Mouse (Mus musculus): Measurements from ENCODE around the gene Dyrk1b.
A peak's percentile ranks its signal among the peaks of the same experiment; 100 is the strongest.
"Not testable (repeated sequence)": the region's sequence is repeated elsewhere in the genome, so short reads cannot be mapped to it uniquely, and the experiment has no call there.

Dyrk1b gene

DNA sequence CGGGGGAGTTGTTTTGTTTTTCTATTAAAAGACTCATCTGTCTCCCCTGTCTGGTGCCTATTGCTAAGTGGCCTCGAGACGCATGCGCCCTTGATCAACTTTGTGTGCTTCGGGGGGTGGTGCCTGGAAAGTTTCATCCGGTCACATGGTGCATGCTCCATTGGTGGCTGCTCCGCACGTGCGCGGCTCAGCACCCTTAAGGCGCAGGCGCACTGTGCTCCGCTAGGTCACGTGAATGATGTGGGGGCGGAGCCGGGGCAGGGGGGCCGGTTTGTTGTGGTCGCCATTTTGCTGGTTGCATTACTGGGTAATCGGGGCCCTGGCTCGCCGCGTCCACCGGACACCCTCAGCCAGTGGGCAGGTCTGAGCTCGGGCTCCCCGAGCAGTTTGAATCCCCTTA lies at the start of gene Dyrk1b:
Gene Dyrk1b, plus strand, starts transcription at position 242 of the 400 bp plus-strand sequence.
- peak; percentile 98 for DNase-seq (ENCODE audit: extremely low spot score, low spot score)

DNA sequence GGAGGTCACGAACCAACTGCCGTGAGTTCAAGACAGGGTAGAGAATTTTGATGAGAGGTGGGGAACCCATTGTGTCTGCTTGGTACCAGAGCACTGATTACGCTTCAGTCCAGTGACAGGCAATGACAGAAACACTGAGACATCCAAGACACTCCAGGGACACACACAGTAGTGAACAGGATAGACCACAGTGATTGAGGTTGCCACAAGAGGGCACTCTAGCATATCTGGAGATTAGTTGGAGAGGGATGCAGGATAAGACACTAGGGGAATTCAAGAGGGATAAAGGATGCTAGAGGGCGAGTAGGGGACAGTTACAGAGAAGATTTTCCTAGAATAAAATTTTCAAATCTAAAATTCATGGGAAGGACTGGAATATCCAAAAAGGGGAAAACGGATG lies 41.7 kb upstream of the Dyrk1b start:
- peak; percentile 30 for DNase-seq (ENCODE audit: extremely low spot score, low spot score)

DNA sequence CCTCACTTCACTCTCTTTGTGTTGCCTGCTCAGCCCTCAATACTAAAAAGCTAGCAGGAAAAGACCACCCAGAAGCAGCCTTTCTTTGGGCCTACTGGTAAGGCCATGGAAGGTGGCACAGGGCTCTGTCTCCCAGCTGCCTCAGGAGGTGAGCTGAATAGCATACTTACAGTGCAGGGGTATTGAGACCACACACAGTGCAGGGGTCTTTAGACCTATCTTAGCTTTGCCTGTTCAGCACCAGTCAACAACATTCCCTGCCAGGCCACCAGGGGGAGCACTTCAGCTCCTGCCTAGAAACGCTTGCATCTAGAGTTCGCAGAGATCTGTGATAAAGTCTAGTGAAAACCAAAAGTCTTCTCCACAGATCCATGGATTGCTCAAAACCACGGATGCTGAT lies 31.0 kb upstream of the Dyrk1b start:
- DNase-seq (ENCODE audit: extremely low spot score, low spot score): peak; percentile 78

DNA sequence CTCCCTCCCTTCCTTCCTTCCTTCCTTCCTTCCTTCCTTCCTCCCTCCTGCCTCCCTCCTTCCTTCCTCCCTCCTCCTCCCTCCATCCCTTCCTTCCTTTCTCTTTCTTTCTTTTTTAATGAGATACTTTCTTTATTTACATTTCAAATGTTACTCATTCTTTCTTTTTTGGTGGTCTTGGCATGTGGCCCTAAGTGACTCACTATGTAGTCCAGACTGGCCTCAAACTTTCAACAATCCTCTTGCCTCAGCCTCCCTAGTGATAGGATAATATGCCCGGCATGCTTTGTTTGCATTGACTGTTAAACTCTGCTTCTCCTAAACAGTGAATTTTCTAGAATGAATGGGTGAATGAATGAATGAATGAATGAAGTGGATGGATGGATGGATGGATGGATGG lies 29.4 kb upstream of the Dyrk1b start:
- no peak for DNase-seq (ENCODE audit: extremely low spot score, low spot score)

DNA sequence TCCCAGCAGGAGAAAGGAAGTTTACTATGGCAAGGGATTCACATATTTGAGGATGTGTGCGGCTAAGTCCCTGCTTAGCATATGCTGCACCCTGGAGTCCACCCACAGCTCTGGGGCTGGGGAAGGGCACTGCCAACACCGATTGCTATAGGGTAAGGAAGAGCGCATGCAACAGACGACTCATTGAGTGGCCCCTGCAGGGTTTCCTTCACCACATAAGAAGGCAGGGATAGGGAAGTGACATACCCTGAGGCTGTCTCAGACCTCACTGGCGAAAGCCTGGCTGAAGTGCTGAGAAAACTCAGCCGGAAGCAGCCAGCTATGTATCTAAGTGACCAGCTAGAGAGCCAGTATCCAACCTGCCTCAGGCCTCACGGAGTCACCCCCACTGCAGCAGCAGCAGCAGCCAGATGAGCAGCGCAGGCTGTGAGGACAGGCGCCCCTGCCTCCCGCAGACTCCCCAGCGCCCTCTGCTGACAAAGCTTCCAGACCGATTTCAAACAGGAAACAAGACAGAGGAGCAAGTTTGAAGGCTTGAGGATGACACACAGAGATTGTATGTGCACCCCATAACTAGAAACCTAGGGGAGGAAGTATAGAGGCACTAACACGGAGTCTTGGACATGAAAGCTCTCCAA lies 27.6 kb upstream of the Dyrk1b start:
- DNase-seq (ENCODE audit: extremely low spot score, low spot score): peak; percentile 49

DNA sequence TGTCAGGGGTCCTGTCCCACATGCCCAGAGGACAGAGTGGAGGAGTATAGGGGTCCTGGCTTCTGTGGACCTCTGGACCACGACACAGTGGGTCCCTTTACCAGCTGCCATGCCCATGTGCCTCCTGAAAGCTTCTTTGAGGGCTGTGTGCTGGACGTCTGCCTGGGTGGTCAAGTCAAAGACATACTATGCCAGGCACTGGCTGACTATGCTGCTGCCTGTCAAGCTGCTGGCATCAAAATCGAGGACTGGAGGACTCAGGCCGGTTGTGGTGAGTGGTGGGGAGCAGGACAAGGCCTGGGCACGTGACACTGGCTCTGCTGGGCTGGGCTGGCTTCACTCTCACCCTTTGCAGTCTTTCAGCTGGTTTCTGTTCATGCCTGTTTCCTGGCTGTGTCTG lies 25.7 kb upstream of the Dyrk1b start:
- DNase-seq (ENCODE audit: extremely low spot score, low spot score): not testable (repeated sequence)

DNA sequence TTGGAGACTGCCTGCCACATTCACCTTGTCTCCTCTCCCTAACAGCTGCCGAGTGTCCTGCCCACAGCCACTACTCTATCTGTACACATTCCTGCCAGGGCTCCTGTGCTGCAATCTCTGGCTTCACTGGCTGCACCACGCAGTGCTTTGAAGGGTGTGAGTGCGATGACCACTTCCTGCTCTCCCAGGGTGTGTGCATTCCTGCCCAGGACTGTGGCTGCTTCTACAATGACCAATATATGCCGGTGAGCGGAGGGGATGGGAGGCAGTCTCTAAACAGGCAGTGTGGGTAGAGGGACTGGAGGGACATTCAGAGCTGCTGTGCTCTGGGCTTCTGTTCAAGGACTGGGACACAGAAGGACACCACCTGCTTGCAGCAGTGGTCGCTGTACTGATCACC lies 20.0 kb upstream of the Dyrk1b start:
- no peak for DNase-seq (ENCODE audit: extremely low spot score, low spot score)

DNA sequence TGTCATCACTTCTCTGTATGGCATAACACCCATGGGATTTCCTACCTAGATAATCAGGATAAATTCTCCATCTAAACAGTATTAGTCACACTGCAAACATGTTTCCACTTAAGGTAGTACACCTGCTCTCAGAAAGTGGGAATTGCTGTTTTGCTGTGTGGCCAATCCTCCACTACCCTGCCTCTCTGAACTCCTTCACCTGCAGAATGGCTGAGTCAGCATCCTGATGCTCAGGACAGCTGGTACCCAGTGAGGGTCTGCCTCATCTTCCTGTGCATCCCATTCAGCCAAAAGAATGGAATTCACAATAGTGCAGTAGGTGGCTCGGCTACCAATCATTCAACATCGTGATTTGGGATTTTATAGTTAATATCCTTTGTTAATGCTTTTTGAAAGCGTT lies 19.4 kb upstream of the Dyrk1b start:
- no peak for DNase-seq (ENCODE audit: extremely low spot score, low spot score)

DNA sequence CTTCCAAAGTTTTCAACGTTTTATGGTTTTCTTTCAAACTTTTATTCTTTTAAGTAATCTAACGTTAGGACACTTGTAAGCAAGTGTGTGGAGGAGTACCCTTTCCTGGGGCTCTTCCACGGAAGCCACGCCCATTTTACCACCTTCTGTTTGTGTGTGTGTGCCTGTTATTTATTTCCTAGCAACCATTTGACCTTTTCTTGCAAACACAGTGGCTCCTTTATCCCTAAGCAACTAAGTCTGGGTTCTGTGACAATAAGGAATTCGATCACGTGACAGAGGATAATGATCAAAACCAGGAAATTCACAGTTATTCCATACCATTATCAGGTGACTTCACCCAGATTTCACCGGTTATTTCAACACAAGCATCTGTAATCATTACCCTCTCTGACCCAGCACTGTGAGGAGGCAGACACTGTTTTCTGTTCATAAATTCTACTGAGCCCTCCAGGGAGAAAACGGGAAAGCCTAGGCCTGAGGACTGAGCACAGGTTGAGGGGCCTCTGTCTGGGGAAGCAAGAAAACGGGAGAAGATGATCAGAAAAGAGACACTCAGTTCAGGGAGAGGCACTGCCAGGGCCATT lies 18.0 kb upstream of the Dyrk1b start:
- no peak for DNase-seq (ENCODE audit: extremely low spot score, low spot score)

DNA sequence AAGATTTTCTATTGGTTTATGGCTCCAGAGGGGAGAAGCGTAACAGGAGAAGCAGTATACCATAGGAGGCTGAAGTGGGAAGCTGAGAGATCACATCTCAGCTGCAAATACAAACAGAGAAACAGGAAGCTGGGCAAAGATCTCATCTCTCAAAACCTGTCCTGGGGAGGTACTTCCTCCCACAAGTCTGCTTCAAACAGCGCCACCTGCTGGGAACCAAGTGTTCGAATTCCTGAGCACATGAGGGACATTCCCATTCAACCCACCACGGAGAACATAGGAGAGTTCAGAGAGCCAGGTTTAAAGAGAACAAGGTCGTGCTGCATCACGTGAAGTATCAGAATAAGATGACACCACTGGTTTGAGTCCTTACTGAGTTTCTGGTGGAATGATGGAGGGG lies 13.9 kb upstream of the Dyrk1b start:
- DNase-seq (ENCODE audit: extremely low spot score, low spot score): no peak

DNA sequence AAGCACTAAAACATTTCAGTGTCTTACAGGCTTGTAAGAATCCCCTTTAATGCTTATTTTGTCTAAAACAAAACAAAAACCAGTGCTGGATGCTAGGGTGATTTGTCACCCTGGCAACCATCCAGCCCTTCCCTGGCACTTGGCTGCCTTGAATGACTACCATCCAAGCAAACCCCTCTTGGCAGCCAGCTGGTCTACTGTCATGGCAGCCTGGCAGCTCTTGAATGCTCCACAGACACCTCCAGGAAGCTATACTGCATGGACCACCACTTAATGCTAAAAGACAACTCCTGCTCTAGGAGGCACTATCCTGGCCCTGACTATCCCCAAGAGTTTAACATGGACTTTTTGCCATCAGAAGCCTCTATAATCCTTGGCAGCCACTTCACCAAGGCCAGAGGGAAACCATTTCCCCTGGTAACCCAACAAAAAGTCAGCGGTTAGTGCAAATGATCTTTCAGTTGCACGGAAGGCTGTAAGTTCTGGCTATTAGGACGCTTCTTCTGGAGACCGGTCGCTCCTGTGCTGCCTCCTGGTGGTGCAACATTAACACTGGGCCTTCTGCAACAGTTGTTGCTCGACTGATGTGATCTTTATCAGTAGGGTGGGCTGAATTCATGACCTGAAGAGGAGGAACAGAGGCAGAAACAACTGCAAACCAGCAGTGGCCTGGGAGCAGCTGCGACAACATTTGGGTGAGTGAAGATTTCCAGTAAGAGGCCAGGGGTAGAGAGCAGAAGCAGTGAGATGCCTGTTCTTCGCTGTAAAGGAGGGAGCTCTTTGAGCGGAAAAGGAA lies 10.8 kb upstream of the Dyrk1b start:
- DNase-seq (ENCODE audit: extremely low spot score, low spot score): peak; percentile 64

DNA sequence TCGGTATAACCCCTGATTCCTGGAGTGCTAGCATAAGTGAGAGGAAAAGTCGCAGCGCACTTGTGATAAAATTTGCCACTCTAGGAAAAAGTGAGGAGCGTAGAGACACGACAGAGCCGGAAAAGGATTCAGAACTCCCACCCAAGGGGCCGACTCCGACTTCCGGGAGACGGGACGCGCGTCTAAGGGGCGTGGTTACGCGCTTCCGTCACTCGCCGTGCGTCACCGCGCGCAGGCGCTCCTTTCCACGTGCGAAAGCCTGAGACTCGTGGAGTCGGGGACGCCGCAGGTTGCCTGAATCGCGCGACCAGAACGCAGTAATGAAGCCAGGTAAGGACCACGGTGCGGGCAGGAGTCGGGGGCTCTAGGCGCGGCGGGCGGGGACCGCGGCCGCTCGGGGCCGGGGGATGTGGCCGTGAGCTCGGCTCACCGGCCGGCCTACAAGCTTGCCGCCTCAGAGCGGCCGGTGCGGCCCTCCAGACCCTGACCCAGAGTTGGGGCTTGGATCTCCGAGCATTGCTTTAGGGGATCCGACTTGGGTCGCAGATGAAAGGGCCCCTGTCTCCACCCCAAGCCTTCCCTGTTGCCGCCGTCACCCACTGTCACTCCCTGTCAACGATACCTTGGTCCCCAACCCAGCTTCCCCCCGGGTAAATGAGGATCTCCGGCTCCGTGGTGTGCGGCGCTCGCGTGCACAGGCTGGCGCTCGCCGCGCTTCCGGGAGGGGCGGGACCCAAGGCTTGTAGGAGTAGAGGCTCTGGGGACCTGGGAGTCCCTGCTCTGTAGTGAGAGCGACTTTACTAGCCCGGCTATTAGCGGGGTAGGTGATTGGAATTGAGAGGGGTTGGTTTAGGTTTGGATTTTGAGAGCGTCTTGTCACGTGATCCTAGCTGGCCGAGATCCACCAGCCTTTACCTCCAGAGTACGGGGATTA lies 9.5 kb upstream of the Dyrk1b start, which contains the start of gene Fbl:
Gene Fbl, plus strand, starts transcription at position 222 of the 934 bp plus-strand sequence.
- DNase-seq (ENCODE audit: extremely low spot score, low spot score): peak; percentile 93

DNA sequence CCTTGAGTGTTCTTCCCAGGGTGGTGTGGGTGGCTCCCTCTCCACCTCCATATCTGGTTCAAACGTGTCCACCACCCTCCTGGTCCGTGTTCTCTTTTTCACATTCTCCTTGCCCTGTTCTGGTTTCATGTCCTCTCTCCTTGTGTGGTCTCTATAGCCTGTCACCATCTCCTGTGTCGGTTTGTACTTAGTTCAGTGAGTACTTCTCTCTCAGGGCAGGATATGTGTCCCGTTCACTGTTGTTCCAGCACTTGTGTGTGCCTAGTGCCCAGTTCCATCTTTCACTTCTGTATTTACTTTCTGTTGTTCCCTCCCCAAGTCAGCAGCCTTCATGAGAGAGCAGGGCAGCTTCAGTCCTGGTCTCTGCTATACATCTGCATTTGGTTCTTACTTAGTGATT lies 3.9 kb upstream of the Dyrk1b start:
- DNase-seq (ENCODE audit: extremely low spot score, low spot score): no peak

DNA sequence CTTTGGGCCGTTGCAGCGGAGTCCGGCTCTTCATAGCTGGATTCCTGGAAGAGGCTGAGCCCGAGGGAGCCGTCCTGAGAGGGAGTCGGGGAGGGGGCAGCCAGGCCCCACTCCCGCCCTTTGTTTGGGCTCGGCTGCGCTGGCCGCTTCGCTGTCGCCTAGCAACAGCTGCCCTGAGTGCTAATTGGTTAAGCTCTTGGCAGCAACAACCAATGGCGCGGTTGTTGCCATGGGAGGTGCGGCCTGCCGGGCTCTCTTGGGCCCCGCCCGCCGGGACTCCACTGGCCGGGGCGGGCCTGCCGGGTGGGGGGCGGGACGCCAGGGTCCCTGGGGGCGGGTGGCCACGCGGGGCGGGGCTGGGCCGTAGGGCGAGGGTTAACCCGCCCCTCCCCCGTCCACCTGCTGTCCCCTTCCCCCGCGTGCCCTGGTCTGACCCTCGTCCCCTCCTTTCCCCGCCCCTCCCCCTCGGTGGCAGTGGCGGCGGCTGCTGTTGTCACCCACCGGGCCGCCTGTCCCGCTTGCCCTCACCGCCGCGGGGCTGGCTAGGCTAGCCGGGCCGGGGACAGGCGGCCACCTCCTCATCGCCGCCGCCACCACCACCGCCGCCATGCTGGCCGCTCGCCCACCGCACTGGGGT lies 590 bp downstream of the Dyrk1b start:
- DNase-seq (ENCODE audit: extremely low spot score, low spot score): peak; percentile 90

DNA sequence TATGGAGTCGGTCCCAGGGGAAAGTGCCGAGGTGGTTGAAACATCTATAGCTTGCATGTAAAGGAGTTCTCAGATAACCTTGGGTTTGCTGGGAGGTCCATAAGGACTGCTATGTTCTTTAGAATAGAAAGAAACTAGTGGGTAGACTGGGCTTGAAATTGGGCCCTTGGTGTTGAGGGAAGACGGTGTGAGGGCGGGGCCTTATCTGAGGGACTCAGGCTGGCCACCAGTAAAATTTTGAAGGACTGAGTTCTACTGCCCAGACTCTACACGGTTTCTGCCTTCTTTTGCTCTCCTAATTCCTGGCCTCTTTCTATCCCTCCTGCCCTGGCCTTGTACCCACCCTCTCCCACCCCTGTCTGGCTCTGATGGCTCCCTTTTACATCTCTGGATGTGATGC lies 1.6 kb downstream of the Dyrk1b start:
- no peak for DNase-seq (ENCODE audit: extremely low spot score, low spot score)

DNA sequence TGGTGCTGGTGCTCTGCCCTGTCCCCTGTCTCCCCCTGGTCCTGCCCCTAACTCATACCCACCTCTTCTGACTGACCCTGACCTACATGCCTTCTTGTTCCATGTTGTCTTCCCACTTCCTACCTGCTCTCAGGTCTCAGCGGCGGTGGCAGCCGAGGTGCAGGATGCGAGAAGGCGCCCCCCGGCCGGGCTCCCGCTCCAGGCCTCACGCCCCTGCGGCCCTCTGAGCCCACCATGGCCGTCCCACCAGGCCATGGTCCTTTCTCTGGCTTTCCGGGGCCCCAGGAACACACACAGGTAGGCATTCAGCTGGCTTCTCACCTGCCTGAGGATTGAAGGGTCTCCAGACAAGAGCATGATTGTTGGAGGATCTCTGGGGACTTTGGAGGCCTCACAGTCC lies 2.1 kb downstream of the Dyrk1b start:
- DNase-seq (ENCODE audit: extremely low spot score, low spot score): no peak

DNA sequence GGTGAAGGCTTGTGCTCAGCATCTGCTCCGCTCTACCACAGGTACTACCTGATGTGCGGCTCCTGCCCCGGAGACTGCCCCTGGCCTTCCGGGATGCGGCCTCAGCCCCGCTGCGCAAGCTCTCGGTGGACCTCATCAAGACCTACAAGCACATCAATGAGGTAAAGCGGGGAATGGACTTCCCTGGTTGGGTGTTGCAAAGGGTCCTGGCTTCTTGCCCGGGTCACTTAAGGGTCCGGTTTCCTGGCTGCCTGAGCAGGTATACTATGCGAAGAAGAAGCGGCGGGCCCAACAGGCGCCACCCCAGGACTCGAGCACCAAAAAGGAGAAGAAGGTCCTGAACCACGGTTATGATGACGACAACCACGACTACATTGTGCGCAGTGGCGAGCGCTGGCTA lies 3.1 kb downstream of the Dyrk1b start:
- no peak for DNase-seq (ENCODE audit: extremely low spot score, low spot score)

DNA sequence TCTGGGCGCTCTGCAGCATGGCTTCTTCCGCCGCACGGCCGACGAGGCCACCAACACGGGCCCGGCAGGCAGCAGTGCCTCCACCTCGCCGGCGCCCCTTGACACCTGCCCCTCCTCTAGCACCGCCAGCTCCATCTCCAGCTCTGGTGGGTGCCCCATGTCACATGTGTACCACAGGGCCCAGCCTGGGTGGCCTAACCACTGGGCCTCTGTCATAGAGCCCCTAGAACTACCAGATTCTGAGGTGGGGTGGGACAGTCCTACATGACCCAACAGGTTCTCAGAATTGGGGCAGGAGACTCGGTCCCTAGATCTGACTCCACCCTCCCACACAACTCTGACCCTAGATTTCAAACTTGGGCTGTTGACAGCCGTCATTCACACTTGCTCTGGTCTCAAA lies 6.6 kb downstream of the Dyrk1b start:
- DNase-seq (ENCODE audit: extremely low spot score, low spot score): no peak

DNA sequence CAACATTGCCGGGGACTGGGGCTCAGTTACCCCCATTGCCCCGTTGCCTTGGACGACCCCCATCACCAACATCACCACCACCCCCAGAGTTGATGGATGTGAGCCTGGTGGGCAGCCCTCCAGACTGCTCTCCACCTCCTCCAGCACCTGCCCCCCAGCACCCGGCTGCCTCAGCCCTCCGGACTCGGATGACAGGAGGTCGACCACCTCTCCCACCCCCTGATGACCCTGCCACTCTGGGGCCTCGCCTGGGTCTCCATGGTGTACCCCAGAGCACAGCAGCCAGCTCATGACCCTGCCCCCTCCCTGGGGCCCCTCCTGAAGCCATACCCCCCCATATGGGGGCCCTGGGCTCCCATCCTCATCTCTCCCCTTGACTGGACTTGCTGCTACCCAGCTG lies 7.4 kb downstream of the Dyrk1b start:
- no peak for DNase-seq (ENCODE audit: extremely low spot score, low spot score)

DNA sequence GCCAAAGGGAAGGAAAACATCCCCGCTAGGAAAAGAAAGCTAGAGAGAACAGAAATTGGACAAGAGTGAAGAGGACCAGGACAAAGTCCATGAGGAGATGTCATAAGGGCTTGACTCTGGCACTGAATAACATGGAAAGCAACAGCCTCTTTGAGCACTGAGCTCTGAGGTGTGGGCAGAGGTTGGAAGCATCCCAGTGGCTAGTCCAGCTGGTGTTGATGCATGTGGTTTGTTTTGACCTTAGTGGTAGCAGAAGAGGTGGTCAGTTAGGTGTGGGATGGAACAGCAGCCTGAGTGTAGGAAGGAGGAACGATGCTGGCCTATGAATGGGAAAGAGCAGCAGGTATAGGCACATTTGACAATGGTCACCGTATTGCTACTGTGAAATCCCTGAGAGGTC lies 12.2 kb downstream of the Dyrk1b start:
- no peak for DNase-seq (ENCODE audit: extremely low spot score, low spot score)

DNA sequence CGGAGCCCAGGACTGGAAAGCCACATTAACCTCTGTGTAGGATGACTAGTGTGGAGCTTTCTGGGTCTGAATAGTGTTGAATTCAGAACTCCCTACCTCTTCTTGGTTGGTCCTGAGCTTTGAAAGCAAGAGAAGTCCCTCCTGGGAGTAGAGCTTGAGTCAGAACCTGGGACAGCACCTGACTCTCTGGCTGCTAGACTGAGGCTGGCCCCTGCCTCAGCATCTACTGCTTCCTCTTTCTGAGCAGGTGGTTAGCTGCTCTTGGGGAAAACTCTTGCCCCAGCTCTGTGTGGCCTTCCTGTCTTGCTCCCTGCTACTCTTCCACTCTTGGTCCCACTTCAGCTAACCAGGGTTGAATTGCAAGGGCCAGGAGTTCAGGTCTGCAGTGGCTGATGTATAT lies 12.6 kb downstream of the Dyrk1b start:
- no peak for DNase-seq (ENCODE audit: extremely low spot score, low spot score)

Data from neural tube, embryonic 10.5 days (tissue).